Mouse (Mus musculus) C2C12 (cell line): ENCODE results near the gene Crtc2.

Source experiments
- CEBPB ChIP-seq: IDR thresholded peaks from one replicate; pipeline ENCODE4 v1.6.1; 2011; ENCODE audit warnings: low read depth, mild to moderate bottlenecking, control low read depth, moderate library complexity
- CTCF ChIP-seq: IDR thresholded peaks from one replicate; pipeline ENCODE4 v1.5.1; 2011; ENCODE audit not compliant: control insufficient read depth, insufficient read depth, insufficient read length
- MAX ChIP-seq: IDR thresholded peaks from one replicate; pipeline ENCODE4 v1.6.1; 2011; ENCODE audit warnings: mild to moderate bottlenecking, control low read depth
- MYOD1 ChIP-seq: IDR thresholded peaks from one replicate; pipeline ENCODE4 v1.6.1; 2011; ENCODE audit warnings: low read depth; ENCODE audit not compliant: control insufficient read depth, insufficient read length
- MYOG ChIP-seq: IDR thresholded peaks from one replicate; pipeline ENCODE4 v1.6.1; 2011; ENCODE audit not compliant: control insufficient read depth, insufficient read length; ENCODE audit errors: extremely low read depth
- USF1 ChIP-seq: IDR thresholded peaks from one replicate; pipeline ENCODE4 v1.6.1; 2011; ENCODE audit warnings: low read depth, mild to moderate bottlenecking, control low read depth, moderate library complexity

DNA sequence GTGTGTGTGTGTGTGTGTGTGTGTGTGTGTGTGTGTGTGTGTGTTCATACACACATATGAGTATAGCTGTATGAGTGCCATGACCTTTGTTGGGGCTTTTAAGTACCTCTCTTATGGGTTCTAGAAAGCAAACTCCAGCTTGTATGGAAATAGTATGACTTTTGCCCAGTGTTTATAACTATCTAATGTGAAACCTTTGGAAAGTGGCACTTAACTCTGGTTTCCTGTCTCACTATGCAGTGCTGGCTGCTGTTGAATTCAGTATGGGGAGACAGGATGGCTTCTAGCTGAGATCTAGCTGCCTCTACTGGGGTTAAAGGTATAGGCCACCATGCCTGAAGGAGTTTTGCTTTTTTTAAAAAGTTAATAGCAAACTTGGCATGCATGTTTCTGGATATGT lies 55.6 kb downstream of the Crtc2 start:
- TF ChIP-seq CTCF (no peak), MAX (no peak), USF1 (no peak), CEBPB (no peak), MYOD1 (no peak), MYOG (no peak)
